8 mouse cellular contexts compared by ENCODE assay signal in genomic region chr9:123259461-123259895, GRCm38 (mm10). TPM values are rescaled to one million over a fixed set of nuclear protein-coding genes. Genes with fewer than 3 reads are reported as not detected.
A peak's percentile ranks its signal among the peaks of the same experiment; 100 is the strongest.
DNase-seq lines count a peak whose midpoint lies in the region; ATAC-seq and TF ChIP-seq lines count a peak whose summit lies in the region.

No protein-coding gene starts in this region.

- WGBS in forebrain, embryonic 13.5 days = under 1% methylated on average over 44 of the region's 45 CpGs
- under 1% methylated on average over 45 of the region's 45 CpGs for WGBS in hindbrain, embryonic 16.5 days
- 2% methylated on average over 45 of the region's 45 CpGs for WGBS in liver, adult 2 months
- WGBS in neural tube, embryonic 11.5 days = under 1% methylated on average over 45 of the region's 45 CpGs

- H3K4me2 ChIP-seq in forebrain, embryonic 13.5 days = peak overlapping the region; percentile 95
- H3K4me2 ChIP-seq in hindbrain, embryonic 16.5 days (ENCODE audit: low read length) = peak overlapping the region; percentile 83
- H3K4me2 ChIP-seq in neural tube, embryonic 11.5 days (ENCODE audit: low read depth) = peak overlapping the region; percentile 96

- H3K4me3 ChIP-seq in forebrain, embryonic 13.5 days = peak overlapping the region; percentile 71
- peak overlapping the region; percentile 92 for H3K4me3 ChIP-seq in hindbrain, embryonic 16.5 days (ENCODE audit: low read length)
- H3K4me3 ChIP-seq in liver, adult 2 months (ENCODE audit: insufficient read depth, low read depth, low read length) = peak overlapping the region; percentile 91
- peak overlapping the region; percentile 66 for H3K4me3 ChIP-seq in neural tube, embryonic 11.5 days (ENCODE audit: low read depth, low read length)

- H3K79me2 ChIP-seq in liver, adult 2 months (ENCODE audit: control insufficient read depth, insufficient read depth, low read length) = no peaks in the 10 kb centered on the region

- peak; percentile 7 for DNase-seq in kidney, adult 11 months
- no peak for DNase-seq in kidney, adult 9 months
- DNase-seq in adrenal gland, postnatal 36 days = peak; percentile 87 to 88
- DNase-seq in liver, adult 2 months (ENCODE audit: extremely low read depth, low read depth, low spot score) = no peak
- peak; percentile 89 for DNase-seq in neural tube, embryonic 11.5 days (ENCODE audit: low spot score)
- DNase-seq in thymus, postnatal 0 days (ENCODE audit: low spot score) = peak; percentile 18

- ATAC-seq in forebrain, embryonic 13.5 days = no peak
- peak; percentile 46; the same call in 1 of the 2 replicates for ATAC-seq in hindbrain, embryonic 16.5 days
- no peak; the same call in none of the 2 replicates for ATAC-seq in neural tube, embryonic 11.5 days (ENCODE audit: insufficient read depth, low FRiP score, low TSS enrichment)

- H3K4me1 ChIP-seq in forebrain, embryonic 13.5 days = peaks cover 14% of the 10 kb centered on the region
- peaks cover 2% of the 10 kb centered on the region for H3K4me1 ChIP-seq in hindbrain, embryonic 16.5 days (ENCODE audit: control insufficient read depth, insufficient read depth, low read depth, low read length)
- peaks cover 3% of the 10 kb centered on the region for H3K4me1 ChIP-seq in liver, adult 2 months (ENCODE audit: control insufficient read depth, insufficient read depth, low read length)
- no peaks in the 10 kb centered on the region; the same call in 1 of the 2 replicates for H3K4me1 ChIP-seq in neural tube, embryonic 11.5 days (ENCODE audit: control insufficient read depth, insufficient read depth, low read length)

- no peaks in the 10 kb centered on the region for H3K9me3 ChIP-seq in forebrain, embryonic 13.5 days (replicated peaks)
- no peaks in the 10 kb centered on the region for H3K9me3 ChIP-seq in hindbrain, embryonic 16.5 days (ENCODE audit: control insufficient read depth, low read length)
- no peaks in the 10 kb centered on the region for H3K9me3 ChIP-seq in neural tube, embryonic 11.5 days (ENCODE audit: control insufficient read depth, low read length)

- peak; percentile 92 for TF ChIP-seq CTCF in liver, adult 2 months (IDR thresholded peaks at IDR 0.05; ENCODE audit: low read depth, low read length)

- H3K36me3 ChIP-seq in forebrain, embryonic 13.5 days (ENCODE audit: poor library complexity, severe bottlenecking) = no peaks in the 10 kb centered on the region
- H3K36me3 ChIP-seq in hindbrain, embryonic 16.5 days (ENCODE audit: control insufficient read depth, insufficient read depth, low read length) = no peaks in the 10 kb centered on the region
- H3K36me3 ChIP-seq in liver, adult 2 months (ENCODE audit: control insufficient read depth, insufficient read depth, low read length) = no peaks in the 10 kb centered on the region
- no peaks in the 10 kb centered on the region for H3K36me3 ChIP-seq in neural tube, embryonic 11.5 days (ENCODE audit: control insufficient read depth, insufficient read depth, low read length)

- H3K9ac ChIP-seq in forebrain, embryonic 13.5 days = peak overlapping the region; percentile 73
- H3K9ac ChIP-seq in hindbrain, embryonic 16.5 days (ENCODE audit: low read depth, low read length) = peak overlapping the region; percentile 91
- peak overlapping the region; percentile 47; the same call in 1 of the 2 replicates for H3K9ac ChIP-seq in liver, adult 2 months (ENCODE audit: low read depth, low read length)
- peak overlapping the region; percentile 74 for H3K9ac ChIP-seq in neural tube, embryonic 11.5 days (ENCODE audit: low read length)

- no peak overlapping the region for H3K27ac ChIP-seq in forebrain, embryonic 13.5 days
- H3K27ac ChIP-seq in hindbrain, embryonic 16.5 days (ENCODE audit: low read depth, low read length) = peak overlapping the region; percentile 87
- H3K27ac ChIP-seq in liver, adult 2 months (replicated peaks; ENCODE audit: insufficient read depth, low read depth, low read length) = no peak overlapping the region
- 0 out of 2 replicates have a peak overlapping the region, but pooled peaks have one; percentile 1 for H3K27ac ChIP-seq in neural tube, embryonic 11.5 days (ENCODE audit: low read depth, low read length)

- no peak for TF ChIP-seq POLR2A in liver, adult 2 months (IDR thresholded peaks at IDR 0.05; ENCODE audit: extremely low read depth, insufficient read depth, low read length)

- H3K27me3 ChIP-seq in forebrain, embryonic 13.5 days = peaks cover 23% of the 10 kb centered on the region
- no peaks in the 10 kb centered on the region for H3K27me3 ChIP-seq in hindbrain, embryonic 16.5 days (replicated peaks; ENCODE audit: control insufficient read depth, insufficient read depth, low read length)
- H3K27me3 ChIP-seq in liver, adult 2 months (ENCODE audit: control insufficient read depth, insufficient read depth, low read length) = peaks cover 4% of the 10 kb centered on the region; the same call in 1 of the 2 replicates
- H3K27me3 ChIP-seq in neural tube, embryonic 11.5 days (ENCODE audit: control insufficient read depth, insufficient read depth, low read length) = 0 out of 2 replicates have a peak, but pooled peaks cover 5% of the 10 kb centered on the region

RNA-seq across cellular contexts. Expression of gene Tmem158, which starts 1.1 kb away (rescaled TPM):
- 10 to 100 TPM in 1 of 2 experiments, 1 to 10 TPM in 1; 9.3 to 10.2 TPM for total RNA-seq in adrenal gland, postnatal 36 days (2021)
- 10.0 and 13.4 TPM in 2 replicates for polyA plus RNA-seq in forebrain, embryonic 13.5 days (2015; fragmentation: Nextera tagmentation; extraction: Ambion mirVana)
- 25.3 and 32.3 TPM in 2 replicates for polyA plus RNA-seq in hindbrain, embryonic 16.5 days (2015; fragmentation: Nextera tagmentation; extraction: Ambion mirVana)
- 0.09 and 0.40 TPM in 2 replicates for total RNA-seq in liver, adult 2 months (2014; rRNA removed)
- polyA plus RNA-seq in liver, adult 2 months (2012; rRNA removed) = 0.76 and 0.83 TPM in 2 replicates
- 7.6 and 8.8 TPM in 2 replicates for polyA plus RNA-seq in neural tube, embryonic 11.5 days (2014; fragmentation: Nextera tagmentation; extraction: Ambion mirVana)
- 7.8 and 8.7 TPM in 2 replicates for polyA plus RNA-seq in thymus, postnatal 0 days (2015; fragmentation: Nextera tagmentation; extraction: Ambion mirVana)

RNA-seq across cellular contexts. Expression of gene Cdcp1, which starts 43.6 kb away (rescaled TPM):
- under 1 TPM in 1 of 2 experiments, not detected in 1; 0.13 TPM for total RNA-seq in adrenal gland, postnatal 36 days (2021)
- polyA plus RNA-seq in forebrain, embryonic 13.5 days (2015; fragmentation: Nextera tagmentation; extraction: Ambion mirVana) = 0.06 TPM in 1 of 2 replicates, not detected in the other
- 0.11 and 0.24 TPM in 2 replicates for polyA plus RNA-seq in hindbrain, embryonic 16.5 days (2015; fragmentation: Nextera tagmentation; extraction: Ambion mirVana)
- 2.6 and 3.1 TPM in 2 replicates for total RNA-seq in liver, adult 2 months (2014; rRNA removed)
- 4.0 and 4.3 TPM in 2 replicates for polyA plus RNA-seq in liver, adult 2 months (2012; rRNA removed)
- polyA plus RNA-seq in neural tube, embryonic 11.5 days (2014; fragmentation: Nextera tagmentation; extraction: Ambion mirVana) = 0.58 and 0.89 TPM in 2 replicates
- 5.6 and 6.8 TPM in 2 replicates for polyA plus RNA-seq in thymus, postnatal 0 days (2015; fragmentation: Nextera tagmentation; extraction: Ambion mirVana)

Comparison
In these comparisons a context has a peak if more than half of its experiments do, and no peak if none do; other contexts are left out.
1. DNase-seq: peak in kidney, adult 11 months (single experiment), adrenal gland, postnatal 36 days (2 of 2), neural tube, embryonic 11.5 days (single experiment) and thymus, postnatal 0 days (single experiment); none in kidney, adult 9 months (single experiment) and liver, adult 2 months (single experiment).
2. H3K27ac ChIP-seq: peak in hindbrain, embryonic 16.5 days (single experiment) and neural tube, embryonic 11.5 days (single experiment); none in forebrain, embryonic 13.5 days (single experiment) and liver, adult 2 months (single experiment).
3. Peak in every context shown above with its lines, with median percentiles within 50 percentile points of each other: H3K4me2 ChIP-seq, H3K4me3 ChIP-seq and H3K9ac ChIP-seq.